11 mouse cellular contexts compared by ENCODE assay signal in genomic region chr2:38336606-38337005, GRCm38 (mm10). TPM values are rescaled to one million over a fixed set of nuclear protein-coding genes. Genes with fewer than 3 reads are reported as not detected.
DNase-seq lines count a peak whose midpoint lies in the region; ATAC-seq lines count a peak whose summit lies in the region.
"Had no signal": no experiment of that assay in that cellular context is flagged by ENCODE, and none has a peak within 500 bp of the region (broad histone marks: within the 10 kb centered on the region; RNA-seq: fewer than 3 reads in every experiment).

No protein-coding gene starts in this region.

- no peaks in the 10 kb centered on the region for H3K9me3 ChIP-seq in forebrain, embryonic 10.5 days
- H3K9me3 ChIP-seq in limb, embryonic 11.5 days (ENCODE audit: control insufficient read depth, low read length): no peaks in the 10 kb centered on the region

- peak overlapping the region; percentile 68 for H3K4me3 ChIP-seq in forebrain, embryonic 10.5 days
- H3K4me3 ChIP-seq in limb, embryonic 11.5 days (ENCODE audit: low read depth, low read length): no peak overlapping the region

- H3K4me2 ChIP-seq in limb, embryonic 11.5 days (ENCODE audit: low read depth, severe bottlenecking): peak overlapping the region; percentile 39; the same call in 1 of the 2 replicates

- ATAC-seq in CD4-positive, CD25-positive, alpha-beta regulatory T cell, adult 4 months: peak; percentile 52
- ATAC-seq in limb, embryonic 11.5 days (ENCODE audit: insufficient number of reproducible peaks, low FRiP score, low TSS enrichment, low read depth): no peak
- ATAC-seq: activated CD4-positive, CD25-positive, alpha-beta regulatory T cell, adult 4 months had no signal

- peak; percentile 17 to 28 for DNase-seq in B cell, adult 2 months
- peak; percentile 56 for DNase-seq in forebrain, embryonic 10.5 days (ENCODE audit: extremely low spot score, low spot score)
- peak; percentile 74 for DNase-seq in limb, embryonic 11.5 days (ENCODE audit: low spot score)
- DNase-seq in adrenal gland, postnatal 36 days: no peak
- DNase-seq in frontal cortex, postnatal 36 days (ENCODE audit: low spot score in 2 of 2): no peak
- DNase-seq in urinary bladder, postnatal 36 days (ENCODE audit: low spot score in 2 of 2): no peak
- no peak for DNase-seq in yolk sac, embryonic 10.5 days (ENCODE audit: low spot score)
- DNase-seq: kidney, postnatal 25 days; right cerebral cortex, postnatal 25 days had no signal

- H3K27me3 ChIP-seq in forebrain, embryonic 10.5 days (ENCODE audit: poor library complexity, severe bottlenecking): peaks cover 95% of the 10 kb centered on the region
- H3K27me3 ChIP-seq in limb, embryonic 11.5 days (ENCODE audit: control insufficient read depth, insufficient read depth, low read length): peaks cover 50% of the 10 kb centered on the region

- peak overlapping the region; percentile 96 for H3K27ac ChIP-seq in forebrain, embryonic 10.5 days
- H3K27ac ChIP-seq in limb, embryonic 11.5 days (replicated peaks; ENCODE audit: low read depth, low read length): no peak overlapping the region

- H3K36me3 ChIP-seq in forebrain, embryonic 10.5 days (replicated peaks): no peaks in the 10 kb centered on the region
- no peaks in the 10 kb centered on the region for H3K36me3 ChIP-seq in limb, embryonic 11.5 days (ENCODE audit: control insufficient read depth, insufficient read depth, low read length)

- H3K4me1 ChIP-seq in forebrain, embryonic 10.5 days: peaks cover 70% of the 10 kb centered on the region
- H3K4me1 ChIP-seq in limb, embryonic 11.5 days (ENCODE audit: control insufficient read depth, insufficient read depth, low read length): peaks cover 11% of the 10 kb centered on the region

- WGBS in forebrain, embryonic 10.5 days: under 1% methylated on average over 17 of the region's 17 CpGs
- 1% methylated on average over 17 of the region's 17 CpGs for WGBS in limb, embryonic 11.5 days

- no peak overlapping the region for H3K9ac ChIP-seq in limb, embryonic 11.5 days (ENCODE audit: low read length)

RNA-seq across cellular contexts. Expression of gene Lhx2, which starts 2.5 kb away (rescaled TPM):
- not detected for polyA plus RNA-seq in CD4-positive, CD25-positive, alpha-beta regulatory T cell, adult 4 months (2017; shearing (Covaris generic))
- 108 and 115 TPM in 2 replicates for polyA plus RNA-seq in forebrain, embryonic 10.5 days (2016; fragmentation: Nextera tagmentation; extraction: Ambion mirVana)
- 29.0 and 31.2 TPM in 2 replicates for polyA plus RNA-seq in limb, embryonic 11.5 days (2014; fragmentation: Nextera tagmentation; extraction: Ambion mirVana)
- total RNA-seq in adrenal gland, postnatal 36 days (2021): not detected
- polyA plus RNA-seq: activated CD4-positive, CD25-positive, alpha-beta regulatory T cell, adult 4 months had no signal

RNA-seq across cellular contexts. Expression of gene Dennd1a, which starts 49.4 kb away (rescaled TPM):
- 10 to 100 TPM; 10.9 to 19.5 TPM for polyA plus RNA-seq in CD4-positive, CD25-positive, alpha-beta regulatory T cell, adult 4 months (2017; shearing (Covaris generic))
- polyA plus RNA-seq in forebrain, embryonic 10.5 days (2016; fragmentation: Nextera tagmentation; extraction: Ambion mirVana): 15.5 and 17.3 TPM in 2 replicates
- polyA plus RNA-seq in limb, embryonic 11.5 days (2014; fragmentation: Nextera tagmentation; extraction: Ambion mirVana): 11.3 and 12.3 TPM in 2 replicates
- 10 to 100 TPM; 25.3 to 26.6 TPM for total RNA-seq in adrenal gland, postnatal 36 days (2021)

Comparison
In these comparisons a context has a peak if more than half of its experiments do, and no peak if none do; other contexts are left out.
1. DNase-seq: peak in B cell, adult 2 months (2 of 2), forebrain, embryonic 10.5 days (single experiment) and limb, embryonic 11.5 days (single experiment); none in adrenal gland, postnatal 36 days (0 of 2), frontal cortex, postnatal 36 days (0 of 2), urinary bladder, postnatal 36 days (0 of 2) and yolk sac, embryonic 10.5 days (single experiment).
2. RNA of gene Lhx2, which starts 2.5 kb away (polyA plus RNA-seq): 108 to 115 TPM in forebrain, embryonic 10.5 days and 29.0 to 31.2 TPM in limb, embryonic 11.5 days; not detected in CD4-positive, CD25-positive, alpha-beta regulatory T cell, adult 4 months; every median in the first group is over 10 times any median in the second.